Mouse (Mus musculus) T-helper 2 cell (primary cell): Measurements from ENCODE around the gene Gpr180.

Experiments used
- in situ Hi-C: fragments of 300-600 bp; cut with MboI, MseI; formaldehyde crosslinking; loops from one replicate; pipeline ENCODE4 v1.15.1; 2025; ENCODE audit warnings: high pct_unique_total_duplicates

The Gpr180 gene

GRCm38 (mm10) chr14:118203031-118203430 is 66.1 kb downstream of the Gpr180 start:
- in situ Hi-C loops: loop anchor here (25.0 kb wide), 1 partner anchor 559 kb away; no protein-coding TSS in a partner anchor

GRCm38 (mm10) chr14:118207347-118207746 is 70.4 kb downstream of the Gpr180 start:
- in situ Hi-C loops: loop anchor here (25.0 kb wide), 1 partner anchor 555 kb away; no protein-coding TSS in a partner anchor

- in situ Hi-C loops: loop anchor here (10.0 to 25.0 kb wide), 2 partner anchors 385 to 553 kb away; no protein-coding TSS in a partner anchor
These were observed 72.7 kb downstream of the Gpr180 start for GRCm38 (mm10) chr14:118209642-118210041.

GRCm38 (mm10) chr14:118212188-118212804 is 75.3 kb downstream of the Gpr180 start:
- in situ Hi-C loops: loop anchor here (10.0 to 25.0 kb wide), 2 partner anchors 383 to 550 kb away; no protein-coding TSS in a partner anchor
